Mouse (Mus musculus): ENCODE measurements around the gene Timeless.
"Not testable (repeated sequence)": the region's sequence is repeated elsewhere in the genome, so short reads cannot be mapped to it uniquely, and the experiment has no call there.

Gene Timeless

DNA sequence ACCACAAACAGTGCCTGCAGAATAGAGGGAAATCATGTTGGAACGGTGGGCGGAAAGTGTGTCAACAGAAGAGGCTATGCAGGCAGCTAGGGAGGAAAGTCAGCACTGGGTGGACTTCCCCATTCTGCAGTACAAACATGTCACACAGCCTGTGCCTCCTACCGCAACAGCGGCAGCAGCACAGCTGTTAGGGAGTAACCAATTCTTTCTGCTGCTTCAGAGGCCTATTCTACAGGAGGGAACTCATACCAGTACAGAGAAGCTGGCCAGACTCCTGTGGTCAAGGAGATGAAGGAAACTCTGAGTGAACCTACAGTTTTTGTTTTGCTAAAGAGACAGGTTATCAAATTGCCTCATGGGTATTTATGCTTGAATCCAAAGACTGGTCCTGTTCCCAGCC lies 27.1 kb downstream of the Timeless start:
- no peak for DNase-seq

- DNase-seq, result no peak
Observed at GRCm38 (mm10) chr10:128259946-128260345, 28.1 kb downstream of the Timeless start.

DNA sequence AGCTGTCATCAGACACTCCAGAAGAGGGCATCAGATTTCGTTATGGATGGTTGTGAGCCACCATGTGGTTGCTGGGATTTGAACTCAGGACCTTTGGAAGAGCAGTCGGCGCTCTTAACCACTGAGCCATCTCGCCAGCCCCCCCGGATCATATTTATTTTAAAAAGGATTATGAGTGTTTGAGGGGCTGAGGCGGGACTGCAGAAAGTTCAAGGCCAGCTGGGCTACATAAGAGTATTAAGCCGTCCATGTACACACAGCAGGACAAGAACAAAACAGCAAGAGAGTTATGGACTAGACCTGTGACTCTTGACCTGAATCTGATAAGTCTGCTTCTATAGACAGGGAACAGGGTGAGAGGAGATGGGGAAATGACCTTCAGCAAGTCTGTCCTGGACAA lies 28.5 kb downstream of the Timeless start:
- DNase-seq, result not testable (repeated sequence)

- DNase-seq, result no peak
Observed at GRCm38 (mm10) chr10:128262300-128262699, 30.4 kb downstream of the Timeless start.

GRCm38 (mm10) chr10:128263393-128264310 lies 31.8 kb downstream of the Timeless start:
- DNase-seq, result no peak

DNA sequence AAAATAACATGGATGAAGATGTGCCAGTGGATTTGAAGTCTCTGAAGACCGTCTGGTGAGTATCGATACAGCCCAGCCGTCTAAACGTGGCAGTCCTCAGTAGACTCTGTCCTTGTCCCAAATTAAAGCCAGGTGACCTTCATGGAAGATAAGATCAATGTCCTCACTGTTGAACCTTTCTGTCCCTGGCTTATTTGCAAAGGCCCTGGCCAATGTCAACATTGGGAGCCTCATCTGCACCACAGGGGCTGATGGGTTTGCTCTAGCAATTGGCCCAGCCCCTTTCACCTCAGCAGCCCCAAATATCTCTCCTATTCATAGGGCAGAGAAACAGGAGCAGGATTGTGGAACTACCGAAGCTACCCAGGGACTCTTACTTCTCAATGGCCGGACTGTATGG lies 36.5 kb downstream of the Timeless start, which contains the start of gene Apof:
TSS of gene Apof (plus strand) at position 301 of the 400 bp plus-strand sequence.
- no peak for DNase-seq

GRCm38 (mm10) chr10:128269206-128269910 lies 37.5 kb downstream of the Timeless start:
- DNase-seq, result no peak

GRCm38 (mm10) chr10:128270287-128270841 lies 38.5 kb downstream of the Timeless start, which contains the start of gene Stat2:
Gene Stat2 (plus strand): TSS chr10:128270559.
- DNase-seq, result peak; percentile 94 to 95

DNA sequence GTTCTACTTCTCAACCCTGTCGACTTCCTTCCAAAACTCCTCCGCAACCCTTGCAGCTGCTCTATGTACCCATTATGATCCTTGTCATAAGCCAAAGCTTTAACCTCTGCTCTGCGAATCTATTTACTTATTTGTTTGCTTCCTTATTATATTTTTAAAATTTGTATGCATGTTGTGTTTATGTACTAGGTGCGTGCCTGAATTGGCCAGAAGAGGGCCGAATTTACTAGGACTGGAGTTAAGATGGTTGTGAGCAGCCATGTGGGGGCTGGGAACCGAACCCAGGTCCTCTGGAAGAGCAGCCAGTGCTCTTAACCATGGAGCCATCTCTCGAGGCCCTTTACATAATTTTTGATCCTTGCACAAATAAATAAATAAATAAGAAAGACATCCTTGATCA lies 39.0 kb downstream of the Timeless start:
- DNase-seq, result no peak

- no peak for DNase-seq
Observed at GRCm38 (mm10) chr10:128271883-128272282, 40.0 kb downstream of the Timeless start.

DNA sequence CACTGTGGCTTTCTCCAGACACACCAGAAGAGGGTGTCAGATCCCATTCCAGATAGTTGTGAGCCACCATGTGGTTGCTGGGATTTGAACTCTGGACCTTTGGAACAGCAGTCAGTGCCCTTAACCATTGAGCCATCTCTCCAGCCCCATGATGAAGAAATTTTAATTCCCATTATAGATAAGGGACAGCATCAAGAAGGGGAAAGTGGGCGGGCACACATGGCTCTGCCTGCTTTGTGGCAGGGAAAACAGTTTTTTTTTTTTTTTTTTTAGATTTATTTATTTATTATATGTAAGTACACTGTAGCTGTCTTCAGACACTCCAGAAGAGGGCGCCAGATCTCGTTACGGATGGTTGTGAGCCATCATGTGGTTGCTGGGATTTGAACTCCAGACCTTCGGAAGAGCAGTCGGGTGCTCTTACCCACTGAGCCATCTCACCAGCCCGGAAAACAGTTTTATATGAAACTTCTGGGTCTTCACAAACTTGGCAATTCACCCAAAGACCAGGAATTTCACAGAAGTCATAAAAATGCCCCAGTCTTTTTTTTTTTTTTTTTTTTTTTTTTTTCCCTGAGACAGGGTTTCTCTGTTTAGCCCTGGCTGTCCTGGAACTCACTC lies 41.1 kb downstream of the Timeless start:
- DNase-seq, result not testable (repeated sequence)

- DNase-seq, result not testable (repeated sequence)
Observed at GRCm38 (mm10) chr10:128275374-128275773, 43.5 kb downstream of the Timeless start.

DNA sequence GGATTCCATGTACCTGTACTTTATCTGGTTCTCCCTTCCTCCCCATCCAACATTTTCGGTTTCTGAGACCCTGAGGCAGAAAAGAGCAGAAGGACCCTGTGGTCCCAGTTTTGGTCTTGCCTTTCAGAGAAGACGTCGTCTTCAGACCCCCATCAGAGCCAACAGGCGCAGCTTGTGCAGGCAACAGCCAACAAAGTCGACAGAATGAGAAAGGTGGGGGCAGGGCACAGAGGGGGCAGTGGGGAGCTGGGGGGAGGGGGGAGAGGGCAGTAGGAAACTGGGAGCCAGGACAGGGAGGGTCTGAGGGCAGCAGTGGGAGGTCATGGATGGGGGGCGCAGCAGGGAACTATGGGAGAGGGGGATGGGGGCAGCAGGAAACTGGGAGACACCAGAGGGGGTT lies 46.3 kb downstream of the Timeless start:
- DNase-seq, result no peak

- no peak for DNase-seq
Observed at GRCm38 (mm10) chr10:128280943-128281342, 49.1 kb downstream of the Timeless start.

DNA sequence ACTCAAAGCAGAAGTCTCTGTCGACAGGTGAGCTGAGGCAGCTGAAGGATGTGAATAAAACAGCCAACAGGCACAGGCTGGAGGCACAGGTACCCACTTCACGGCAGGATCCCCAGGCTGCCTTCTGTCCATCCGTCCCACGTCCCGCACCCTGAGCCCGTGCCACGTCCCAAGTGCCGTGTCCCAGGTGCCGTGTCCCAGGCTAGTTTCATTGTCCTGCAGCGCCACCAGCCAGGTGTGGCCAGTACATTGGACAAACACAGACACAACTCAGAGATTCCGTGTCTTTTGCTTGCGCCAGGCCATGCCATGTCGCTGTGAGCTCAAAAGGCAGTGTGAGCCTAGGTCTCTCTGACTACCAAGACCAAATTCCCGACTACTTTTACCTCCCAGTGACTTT lies 49.8 kb downstream of the Timeless start:
- DNase-seq, result no peak

GRCm38 (mm10) chr10:128282886-128283450 lies 51.1 kb downstream of the Timeless start:
- DNase-seq, result no peak

- DNase-seq, result peak in 1 of 2 experiments; percentile 19
Observed at GRCm38 (mm10) chr10:128283604-128284579, 52.0 kb downstream of the Timeless start.

DNA sequence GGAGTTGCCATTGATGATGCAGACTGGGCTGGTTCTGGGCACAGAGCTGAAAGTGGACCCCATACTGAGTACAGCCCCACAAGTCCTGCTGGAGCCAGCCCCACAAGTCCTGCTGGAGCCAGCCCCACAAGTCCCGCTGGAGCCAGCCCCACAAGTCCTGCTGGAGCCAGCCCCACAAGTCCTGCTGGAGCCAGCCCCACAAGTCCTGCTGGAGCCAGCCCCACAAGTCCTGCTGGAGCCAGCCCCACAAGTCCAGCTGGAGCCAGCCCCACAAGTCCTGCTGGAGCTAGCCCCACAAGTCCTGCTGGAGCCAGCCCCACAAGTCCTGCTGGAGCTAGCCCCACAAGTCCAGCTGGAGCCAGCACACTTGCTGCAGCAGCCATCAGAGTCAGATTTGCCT lies 58.7 kb downstream of the Timeless start:
- DNase-seq, result not testable (repeated sequence)

DNA sequence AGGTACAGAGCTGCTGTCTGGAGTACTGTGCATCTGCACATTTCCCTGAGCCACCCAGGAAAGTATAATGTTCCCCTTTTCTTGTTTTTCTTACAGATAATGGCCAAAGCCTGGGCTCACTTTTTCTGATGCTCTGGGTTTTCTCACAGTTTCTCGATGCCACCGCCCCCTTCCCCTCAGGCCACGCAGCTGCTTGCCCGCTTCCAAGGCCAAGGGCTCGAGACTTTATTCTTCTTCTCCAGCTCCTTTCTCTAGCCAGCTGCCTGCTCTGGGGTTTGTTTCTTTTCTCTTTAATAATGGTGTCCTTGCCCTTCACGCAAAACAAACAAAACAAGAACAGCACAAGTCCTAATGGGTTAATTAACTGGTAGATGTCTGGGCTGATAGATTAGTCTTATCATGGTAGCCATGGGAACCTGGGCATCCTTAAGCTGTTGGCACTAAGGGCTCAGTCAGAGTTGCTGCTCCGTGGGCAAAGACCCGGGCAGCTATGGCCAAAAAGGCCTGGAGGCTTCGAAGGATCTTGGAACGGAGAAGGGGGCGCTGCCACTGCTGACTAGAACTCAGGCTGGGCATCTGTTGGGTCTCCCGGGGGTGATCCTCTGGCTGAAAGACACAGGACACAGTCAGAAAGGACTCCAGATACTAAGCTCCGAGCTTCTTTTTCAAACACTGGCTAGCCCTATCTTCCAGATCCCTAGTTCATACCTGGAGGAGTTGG lies 64.7 kb downstream of the Timeless start:
- no peak for DNase-seq

DNA sequence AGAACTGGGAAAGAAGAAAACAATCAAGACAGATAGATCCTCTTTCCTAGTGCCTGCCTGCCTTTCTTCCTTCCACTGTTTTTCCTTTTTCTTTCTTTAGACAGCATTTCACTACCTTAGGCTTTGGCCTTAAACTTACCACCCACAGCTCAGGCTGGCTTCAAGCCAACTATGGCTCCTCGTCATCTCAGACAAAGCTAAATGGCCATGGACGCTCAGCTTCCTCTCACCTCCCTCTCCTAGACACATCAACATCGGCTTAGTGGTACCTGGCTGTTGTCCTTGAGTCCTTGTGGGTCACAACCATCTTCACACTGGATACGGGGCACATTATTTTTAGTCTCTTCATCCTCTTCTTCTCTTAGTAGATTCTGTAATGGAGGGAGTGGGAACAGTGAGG lies 65.4 kb downstream of the Timeless start:
- DNase-seq, result no peak

DNA sequence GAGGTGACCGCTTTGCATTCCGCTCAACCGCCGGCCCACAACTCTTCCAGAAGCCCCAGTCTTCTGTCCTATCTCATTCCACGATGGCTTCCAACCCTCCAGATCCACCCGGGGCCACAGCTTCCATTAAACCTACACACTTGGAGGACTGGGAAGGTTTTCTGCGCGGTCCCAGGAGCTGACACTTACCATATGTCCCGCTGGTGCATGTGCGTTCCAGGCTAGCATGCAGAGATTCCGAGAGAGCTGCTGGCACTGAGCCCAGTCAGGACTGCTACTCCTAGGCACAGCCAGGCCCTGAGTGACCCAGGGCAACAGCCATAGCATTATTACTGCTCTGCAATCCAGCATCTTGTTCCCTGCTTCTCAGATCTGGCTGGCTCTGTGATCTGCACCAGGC lies 65.8 kb downstream of the Timeless start:
- no peak for DNase-seq
